Mouse (Mus musculus) limb, embryonic 13.5 days (tissue): ENCODE measurements around the gene Nmrk2. TPM values are rescaled to one million over a fixed set of nuclear protein-coding genes. Genes with fewer than 3 reads are reported as not detected.

Experiments
- ATAC-seq: fragments of 200-750 bp; cut with Nextera tagmentation; 2 replicates; pipeline ENCODE4 v1.8.0; 2017; ENCODE audit warnings: low read depth, moderate number of reproducible peaks, moderate TSS enrichment; ENCODE audit not compliant: low FRiP score
- H3K27ac ChIP-seq: fragments of 300-500 bp; sonication (generic); 2 replicates; pipeline ENCODE4 v1.5.1; 2015; ENCODE audit warnings: inconsistent platforms, mild to moderate bottlenecking, moderate library complexity
- H3K27me3 ChIP-seq: fragments of 300-500 bp; sonication (generic); 2 replicates; pipeline ENCODE4 v1.6.1; 2015; ENCODE audit warnings: mild to moderate bottlenecking, inconsistent platforms
- H3K36me3 ChIP-seq: fragments of 300-500 bp; sonication (generic); 2 replicates; pipeline ENCODE4 v1.6.1; 2015; ENCODE audit warnings: inconsistent platforms, mild to moderate bottlenecking, moderate library complexity
- H3K4me1 ChIP-seq: fragments of 300-500 bp; sonication (generic); 2 replicates; pipeline ENCODE4 v1.6.1; 2015; ENCODE audit warnings: inconsistent platforms
- H3K4me2 ChIP-seq: fragments of 300-500 bp; sonication (generic); replicated peaks from 2 replicates; pipeline ENCODE4 v1.6.1; 2015; ENCODE audit warnings: inconsistent platforms, mild to moderate bottlenecking, moderate library complexity
- H3K4me3 ChIP-seq: fragments of 300-500 bp; sonication (generic); 2 replicates; pipeline ENCODE4 v1.5.1; 2015; ENCODE audit warnings: moderate library complexity, mild to moderate bottlenecking, inconsistent platforms
- H3K9ac ChIP-seq: fragments of 300-500 bp; sonication (generic); 2 replicates; pipeline ENCODE4 v1.6.1; 2015; ENCODE audit warnings: mild to moderate bottlenecking, inconsistent platforms
- H3K9me3 ChIP-seq: fragments of 300-500 bp; sonication (generic); 2 replicates; pipeline ENCODE4 v1.6.1; 2016; ENCODE audit warnings: inconsistent platforms
- WGBS: fragments of 180-500 bp; shearing (Covaris S2); methylation state at CpG from one replicate; pipeline ENCODE4 v1.1.7; 2015; 5-methylcytosine and 5-hydroxymethylcytosine counted together
- polyA plus RNA-seq: library from polyadenylated mRNA; unstranded; fragments of >200 nt; fragmentation: Nextera tagmentation; extraction: Ambion mirVana; gene quantifications from 2 replicates; pipeline ENCODE4 v1.2.1, GENCODE M21; 2015

The Nmrk2 gene
- polyA plus RNA-seq, 1 experiment from 2014 or later = 0.18 TPM

GRCm38 (mm10) chr10:81168521-81169244, 33.2 kb downstream of the Nmrk2 start:
- Histone ChIP-seq H3K36me3 (peaks cover 18% of the 10 kb centered on the region), H3K27me3 (no peaks in the 10 kb centered on the region), H3K27ac (peak overlapping the region; percentile 81), H3K9ac (peak overlapping the region; percentile 60), H3K9me3 (no peaks in the 10 kb centered on the region), H3K4me3 (peak overlapping the region; percentile 92), H3K4me2 (peak overlapping the region; percentile 96), H3K4me1 (peaks cover 40% of the 10 kb centered on the region)
- peak; percentile 37; the same call in 1 of the 2 replicates for ATAC-seq
- 3% methylated on average over 29 of the region's 29 CpGs for WGBS

- peak overlapping the region; percentile 92 for H3K4me3 ChIP-seq
- WGBS = 8% methylated on average over 5 of the region's 5 CpGs
- H3K27ac ChIP-seq = peak overlapping the region; percentile 81
- peaks cover 34% of the 10 kb centered on the region for H3K4me1 ChIP-seq
- 0 out of 2 replicates have a peak overlapping the region, but pooled peaks have one; percentile 48 for H3K9ac ChIP-seq
- H3K4me2 ChIP-seq = peak overlapping the region; percentile 96
- H3K36me3 ChIP-seq = peaks cover 23% of the 10 kb centered on the region
- H3K9me3 ChIP-seq = no peaks in the 10 kb centered on the region
- H3K27me3 ChIP-seq = no peaks in the 10 kb centered on the region
- ATAC-seq = peak; percentile 62
Observed at GRCm38 (mm10) chr10:81168087-81168431, 33.8 kb downstream of the Nmrk2 start.

GRCm38 (mm10) chr10:81167200-81168086, 34.4 kb downstream of the Nmrk2 start, which contains the start of gene Pias4:
TSS of gene Pias4 (minus strand) at chr10:81167923.
- Histone ChIP-seq H3K4me3 (peak within 1 kb of the TSS; percentile 92), H3K27ac (peak within 1 kb of the TSS; percentile 81), H3K9ac (peak within 1 kb of the TSS; percentile 88), H3K4me1 (peaks cover 37% of the 10 kb centered on the region), H3K27me3 (no peaks in the 10 kb centered on the region), H3K36me3 (peaks cover 26% of the 10 kb centered on the region), H3K9me3 (no peaks in the 10 kb centered on the region), H3K4me2 (peak within 1 kb of the TSS; percentile 96)
- WGBS = under 1% methylated on average over 60 of the region's 64 CpGs
- peak; percentile 86 for ATAC-seq

GRCm38 (mm10) chr10:81165118-81165517, 36.7 kb downstream of the Nmrk2 start:
- Histone ChIP-seq H3K4me3 (no peak overlapping the region), H3K27me3 (no peaks in the 10 kb centered on the region), H3K27ac (no peak overlapping the region; the same call in 1 of the 2 replicates), H3K4me2 (no peak overlapping the region), H3K36me3 (peaks cover 49% of the 10 kb centered on the region), H3K9me3 (no peaks in the 10 kb centered on the region), H3K9ac (peak overlapping the region; percentile 48; the same call in 1 of the 2 replicates), H3K4me1 (peaks cover 46% of the 10 kb centered on the region)
- WGBS = 62% methylated on average over 8 of the region's 8 CpGs
- ATAC-seq = no peak

GRCm38 (mm10) chr10:81162318-81162652, 39.6 kb downstream of the Nmrk2 start:
- ATAC-seq = no peak
- Histone ChIP-seq H3K27me3 (no peaks in the 10 kb centered on the region), H3K27ac (no peak overlapping the region), H3K9ac (no peak overlapping the region), H3K4me3 (no peak overlapping the region), H3K4me1 (peaks cover 34% of the 10 kb centered on the region), H3K4me2 (no peak overlapping the region), H3K36me3 (peaks cover 76% of the 10 kb centered on the region), H3K9me3 (no peaks in the 10 kb centered on the region)
- WGBS = 61% methylated on average over 2 of the region's 2 CpGs

GRCm38 (mm10) chr10:81161602-81162317, 40.1 kb downstream of the Nmrk2 start:
- Histone ChIP-seq H3K9me3 (no peaks in the 10 kb centered on the region), H3K4me2 (no peak overlapping the region), H3K36me3 (peaks cover 81% of the 10 kb centered on the region), H3K9ac (no peak overlapping the region), H3K27ac (no peak overlapping the region), H3K4me1 (peaks cover 31% of the 10 kb centered on the region), H3K4me3 (no peak overlapping the region), H3K27me3 (no peaks in the 10 kb centered on the region)
- WGBS = 71% methylated on average over 8 of the region's 8 CpGs
- ATAC-seq = no peak

GRCm38 (mm10) chr10:81154736-81155135, 47.1 kb downstream of the Nmrk2 start:
- 72% methylated on average over 6 of the region's 6 CpGs for WGBS
- Histone ChIP-seq H3K9ac (peak overlapping the region; percentile 26; the same call in 1 of the 2 replicates), H3K4me2 (no peak overlapping the region; the same call in 1 of the 2 replicates), H3K27ac (peak overlapping the region; percentile 22; the same call in 1 of the 2 replicates), H3K4me3 (no peak overlapping the region), H3K9me3 (no peaks in the 10 kb centered on the region), H3K4me1 (0 out of 2 replicates have a peak, but pooled peaks cover 4% of the 10 kb centered on the region), H3K27me3 (no peaks in the 10 kb centered on the region), H3K36me3 (peaks cover 87% of the 10 kb centered on the region)
- no peak for ATAC-seq

GRCm38 (mm10) chr10:81154313-81154712, 47.5 kb downstream of the Nmrk2 start:
- ATAC-seq = no peak

GRCm38 (mm10) chr10:81152609-81153008, 49.2 kb downstream of the Nmrk2 start:
- Histone ChIP-seq H3K9me3 (no peaks in the 10 kb centered on the region), H3K4me3 (no peak overlapping the region), H3K27me3 (no peaks in the 10 kb centered on the region), H3K9ac (no peak overlapping the region), H3K4me2 (no peak overlapping the region), H3K36me3 (peaks cover 89% of the 10 kb centered on the region), H3K27ac (0 out of 2 replicates have a peak overlapping the region, but pooled peaks have one; percentile 48), H3K4me1 (0 out of 2 replicates have a peak, but pooled peaks cover 4% of the 10 kb centered on the region)
- ATAC-seq = no peak
- 77% methylated on average over 12 of the region's 12 CpGs for WGBS

More at GRCm38 (mm10) chr10:81154313-81154712, 47.5 kb downstream of the Nmrk2 start:
- H3K27me3 ChIP-seq = no peaks in the 10 kb centered on the region
- no peak overlapping the region for H3K9ac ChIP-seq
- 0 out of 2 replicates have a peak, but pooled peaks cover 4% of the 10 kb centered on the region for H3K4me1 ChIP-seq
- peaks cover 89% of the 10 kb centered on the region for H3K36me3 ChIP-seq
- H3K9me3 ChIP-seq = no peaks in the 10 kb centered on the region
- no peak overlapping the region for H3K27ac ChIP-seq
- WGBS = 88% methylated on average over 12 of the region's 12 CpGs
- no peak overlapping the region for H3K4me2 ChIP-seq
- no peak overlapping the region for H3K4me3 ChIP-seq

- no peak for ATAC-seq
- H3K4me3 ChIP-seq = no peak overlapping the region
- peaks cover 89% of the 10 kb centered on the region for H3K36me3 ChIP-seq
- no peaks in the 10 kb centered on the region for H3K9me3 ChIP-seq
- no peak overlapping the region for H3K4me2 ChIP-seq
- 0 out of 2 replicates have a peak, but pooled peaks cover 4% of the 10 kb centered on the region for H3K4me1 ChIP-seq
- no peaks in the 10 kb centered on the region for H3K27me3 ChIP-seq
- no peak overlapping the region for H3K9ac ChIP-seq
- no peak overlapping the region for H3K27ac ChIP-seq
- WGBS = 69% methylated on average over 6 of the region's 6 CpGs
Observed at GRCm38 (mm10) chr10:81151261-81151660, 50.6 kb downstream of the Nmrk2 start.
